Mouse (Mus musculus) liver, postnatal 0 days (tissue): ENCODE measurements around the gene Rps6kb1.

Experiments
- CTCF ChIP-seq: sonication (generic); IDR thresholded peaks from 2 replicates; pipeline ENCODE4 v1.5.1; 2016; ENCODE audit warnings: antibody characterized with exemption, low read depth
- EP300 ChIP-seq: IDR thresholded peaks from 2 replicates; pipeline ENCODE4 v1.6.1; 2016; ENCODE audit warnings: antibody characterized with exemption, low read depth, mild to moderate bottlenecking

DNA sequence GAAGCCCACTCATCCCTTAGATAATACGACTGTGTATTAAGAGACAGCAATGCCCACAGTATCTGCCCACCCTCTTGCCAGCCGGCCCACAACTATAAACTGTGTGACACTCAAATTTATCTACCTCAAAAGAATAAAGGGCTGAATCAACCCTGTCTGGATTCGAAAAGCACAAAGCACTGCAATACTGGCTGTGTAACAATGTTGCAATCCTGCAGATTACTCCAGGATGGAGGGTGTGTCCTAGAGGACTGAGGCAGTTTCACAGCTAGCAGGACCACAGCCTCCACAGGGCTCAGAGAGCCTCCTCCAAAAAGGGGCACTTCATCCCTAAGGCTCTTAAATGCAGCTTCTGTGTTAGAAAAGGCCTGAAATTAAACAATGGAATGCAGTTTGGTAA, 28.0 kb downstream of the Rps6kb1 start:
- TF ChIP-seq CTCF (no peak), EP300 (no peak)
